Mouse (Mus musculus) limb, embryonic 11.5 days (tissue): ENCODE measurements around the gene Ccdc97. TPM values are rescaled to one million over a fixed set of nuclear protein-coding genes. Genes with fewer than 3 reads are reported as not detected.
A peak's percentile ranks its signal among the peaks of the same experiment; 100 is the strongest.

ENCODE experiments used
- ATAC-seq: fragments of 200-750 bp; cut with Nextera tagmentation; 2 replicates; pipeline ENCODE4 v1.8.0; 2017; ENCODE audit warnings: low read depth; ENCODE audit not compliant: insufficient number of reproducible peaks, low FRiP score, low TSS enrichment
- DNase-seq: peaks from one replicate; pipeline ENCODE4 v3.0.0-alpha.2; 2015; ENCODE audit warnings: low spot score
- H3K27ac ChIP-seq: fragments of 300-500 bp; sonication (generic); replicated peaks from 2 replicates; pipeline ENCODE4 v1.5.1; 2014; ENCODE audit warnings: low read depth, mild to moderate bottlenecking, low read length
- H3K27me3 ChIP-seq: fragments of 300-500 bp; sonication (generic); 2 replicates; pipeline ENCODE4 v1.6.1; 2014; ENCODE audit warnings: mild to moderate bottlenecking, low read length, mixed read lengths; ENCODE audit not compliant: control insufficient read depth, insufficient read depth
- H3K36me3 ChIP-seq: fragments of 300-500 bp; sonication (generic); 2 replicates; pipeline ENCODE4 v1.6.1; 2014; ENCODE audit warnings: mild to moderate bottlenecking, low read length, moderate library complexity, mixed read lengths; ENCODE audit not compliant: control insufficient read depth, insufficient read depth
- H3K4me1 ChIP-seq: fragments of 300-500 bp; sonication (generic); 2 replicates; pipeline ENCODE4 v1.6.1; 2014; ENCODE audit warnings: low read length, mixed read lengths; ENCODE audit not compliant: control insufficient read depth, insufficient read depth
- H3K4me2 ChIP-seq: fragments of 300-500 bp; sonication (generic); 2 replicates; pipeline ENCODE4 v1.6.1; 2014; ENCODE audit warnings: low read depth, mild to moderate bottlenecking, moderate library complexity; ENCODE audit not compliant: severe bottlenecking
- H3K4me3 ChIP-seq: fragments of 300-500 bp; sonication (generic); 2 replicates; pipeline ENCODE4 v1.5.1; 2014; ENCODE audit warnings: low read depth, low read length
- H3K9ac ChIP-seq: fragments of 300-500 bp; sonication (generic); 2 replicates; pipeline ENCODE4 v1.6.1; 2014; ENCODE audit warnings: mild to moderate bottlenecking, low read length
- H3K9me3 ChIP-seq: fragments of 300-500 bp; sonication (generic); 2 replicates; pipeline ENCODE4 v1.6.1; 2016; ENCODE audit warnings: low read length; ENCODE audit not compliant: control insufficient read depth
- WGBS: fragments of 180-500 bp; shearing (Covaris S2); extraction: QIAGEN DNeasy Blood & Tissue Kit; methylation state at CpG from one replicate; pipeline ENCODE4 v1.1.7; 2014; 5-methylcytosine and 5-hydroxymethylcytosine counted together
- polyA plus RNA-seq: library from polyadenylated mRNA; unstranded; fragments of >200 nt; fragmentation: Nextera tagmentation; extraction: Ambion mirVana; gene quantifications from 2 replicates; pipeline ENCODE4 v1.2.1, GENCODE M21; 2014

Gene Ccdc97
- polyA plus RNA-seq, 1 experiment from 2014 or later: 33.1 TPM

GRCm38 (mm10) chr7:25717478-25717877 is 1.4 kb downstream of the Ccdc97 start:
- Histone ChIP-seq H3K4me2 (peak overlapping the region; percentile 74; the same call in 1 of the 2 replicates), H3K4me1 (0 out of 2 replicates have a peak, but pooled peaks cover 6% of the 10 kb centered on the region), H3K9me3 (no peaks in the 10 kb centered on the region), H3K9ac (no peak overlapping the region), H3K4me3 (no peak overlapping the region), H3K27me3 (no peaks in the 10 kb centered on the region), H3K27ac (no peak overlapping the region), H3K36me3 (peaks cover 29% of the 10 kb centered on the region)
- ATAC-seq (no peak), DNase-seq (no peak)
- WGBS: 89% methylated on average over 3 of the region's 3 CpGs

GRCm38 (mm10) chr7:25715731-25716271 is 3.1 kb downstream of the Ccdc97 start:
- DNase-seq (no peak), ATAC-seq (no peak)
- peaks cover 22% of the 10 kb centered on the region for H3K4me1 ChIP-seq
- no peaks in the 10 kb centered on the region for H3K9me3 ChIP-seq
- no peak overlapping the region for H3K4me2 ChIP-seq
- no peak overlapping the region for H3K9ac ChIP-seq
- H3K27me3 ChIP-seq: no peaks in the 10 kb centered on the region
- H3K27ac ChIP-seq: no peak overlapping the region
- 95% methylated on average over 22 of the region's 22 CpGs for WGBS
- H3K36me3 ChIP-seq: peaks cover 24% of the 10 kb centered on the region
- H3K4me3 ChIP-seq: no peak overlapping the region

GRCm38 (mm10) chr7:25714581-25714980 is 4.3 kb downstream of the Ccdc97 start:
- H3K4me1 ChIP-seq: peaks cover 32% of the 10 kb centered on the region
- no peaks in the 10 kb centered on the region for H3K9me3 ChIP-seq
- 93% methylated on average over 8 of the region's 8 CpGs for WGBS

GRCm38 (mm10) chr7:25712801-25713200 is 6.1 kb downstream of the Ccdc97 start:
- 84% methylated on average over 9 of the region's 9 CpGs for WGBS
- Histone ChIP-seq H3K4me2 (no peak overlapping the region), H3K27me3 (no peaks in the 10 kb centered on the region), H3K4me1 (peaks cover 39% of the 10 kb centered on the region), H3K9ac (no peak overlapping the region), H3K36me3 (peaks cover 21% of the 10 kb centered on the region), H3K4me3 (no peak overlapping the region), H3K9me3 (no peaks in the 10 kb centered on the region), H3K27ac (no peak overlapping the region)
- DNase-seq (no peak), ATAC-seq (no peak)

More at GRCm38 (mm10) chr7:25714581-25714980, 4.3 kb downstream of the Ccdc97 start:
- H3K36me3 ChIP-seq: peaks cover 21% of the 10 kb centered on the region
- H3K9ac ChIP-seq: no peak overlapping the region
- H3K4me3 ChIP-seq: no peak overlapping the region
- H3K27me3 ChIP-seq: no peaks in the 10 kb centered on the region
- ATAC-seq (no peak), DNase-seq (no peak)
- no peak overlapping the region for H3K4me2 ChIP-seq
- no peak overlapping the region for H3K27ac ChIP-seq

GRCm38 (mm10) chr7:25711731-25712197 is 7.1 kb downstream of the Ccdc97 start:
- WGBS: 3% methylated on average over 7 of the region's 7 CpGs
- Histone ChIP-seq H3K9me3 (no peaks in the 10 kb centered on the region), H3K9ac (peak overlapping the region; percentile 47; the same call in 1 of the 2 replicates), H3K27ac (peak overlapping the region; percentile 77), H3K4me3 (no peak overlapping the region), H3K4me1 (peaks cover 40% of the 10 kb centered on the region), H3K4me2 (0 out of 2 replicates have a peak overlapping the region, but pooled peaks have one; percentile 7), H3K36me3 (peaks cover 21% of the 10 kb centered on the region), H3K27me3 (no peaks in the 10 kb centered on the region)
- ATAC-seq (peak; percentile 69), DNase-seq (peak; percentile 76)

- H3K27me3 ChIP-seq: no peaks in the 10 kb centered on the region
- ATAC-seq (0 out of 2 replicates have a peak, but pooled peaks have one; percentile 13), DNase-seq (no peak)
- H3K9ac ChIP-seq: no peak overlapping the region
- H3K36me3 ChIP-seq: peaks cover 20% of the 10 kb centered on the region
- no peak overlapping the region for H3K4me2 ChIP-seq
- H3K4me1 ChIP-seq: peaks cover 40% of the 10 kb centered on the region
- no peak overlapping the region for H3K4me3 ChIP-seq
- H3K27ac ChIP-seq: peak overlapping the region; percentile 77
- 51% methylated on average over 5 of the region's 5 CpGs for WGBS
- no peaks in the 10 kb centered on the region for H3K9me3 ChIP-seq
These were observed 7.7 kb downstream of the Ccdc97 start for GRCm38 (mm10) chr7:25711165-25711564.

- Histone ChIP-seq H3K4me2 (peak overlapping the region; percentile 28; the same call in 1 of the 2 replicates), H3K4me1 (peaks cover 40% of the 10 kb centered on the region), H3K27me3 (no peaks in the 10 kb centered on the region), H3K9ac (peak overlapping the region; percentile 43), H3K4me3 (no peak overlapping the region), H3K9me3 (no peaks in the 10 kb centered on the region), H3K27ac (peak overlapping the region; percentile 42; the same call in 1 of the 2 replicates), H3K36me3 (peaks cover 16% of the 10 kb centered on the region)
- WGBS: 0% methylated on average over 6 of the region's 7 CpGs
- no peak for DNase-seq
- ATAC-seq: no peak
These were observed 8.3 kb downstream of the Ccdc97 start for GRCm38 (mm10) chr7:25710519-25711130.

- Histone ChIP-seq H3K4me2 (peak overlapping the region; percentile 28), H3K36me3 (peaks cover 9% of the 10 kb centered on the region), H3K27me3 (no peaks in the 10 kb centered on the region), H3K4me3 (no peak overlapping the region), H3K27ac (0 out of 2 replicates have a peak overlapping the region, but pooled peaks have one; percentile 12), H3K9ac (peak overlapping the region; percentile 43), H3K9me3 (no peaks in the 10 kb centered on the region), H3K4me1 (peaks cover 40% of the 10 kb centered on the region)
- DNase-seq (peak; percentile 37), ATAC-seq (no peak)
- WGBS: 19% methylated on average over 12 of the region's 12 CpGs
These were observed 8.9 kb downstream of the Ccdc97 start for GRCm38 (mm10) chr7:25709961-25710360.
